Mouse (Mus musculus): ENCODE measurements around the gene Zc2hc1b.

DNA sequence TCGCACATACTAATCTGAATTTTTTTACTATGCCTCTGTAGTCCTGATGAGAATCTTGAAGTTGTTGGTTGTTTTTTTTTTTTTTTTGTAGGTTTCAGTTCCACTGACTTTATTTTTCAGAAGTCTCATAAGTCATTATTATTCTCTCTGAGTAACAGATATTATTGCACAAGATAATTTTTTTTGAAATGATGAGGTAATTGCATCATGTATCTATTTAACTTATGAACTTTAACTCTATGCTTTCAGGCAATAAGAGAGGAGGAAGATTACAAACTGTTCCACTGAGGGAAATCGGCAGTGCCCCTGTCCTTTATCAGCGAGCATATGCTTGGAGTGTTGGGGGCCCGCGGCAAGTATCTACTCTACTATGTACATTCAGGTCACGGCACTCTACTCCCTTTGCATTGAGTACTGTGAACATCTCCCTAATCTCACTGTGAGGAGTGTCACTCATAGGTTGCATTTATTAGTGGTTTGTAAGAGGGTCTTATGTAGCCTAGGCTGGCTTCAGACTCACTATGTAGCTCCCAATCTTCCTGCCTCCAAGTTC lies 24.0 kb upstream of the Zc2hc1b start:
- TF ChIP-seq EP300 (IDR thresholded peaks at IDR 0.05; ENCODE audit: low read depth) (0 out of 2 replicates have a peak, but pooled peaks have one; percentile 42), CTCF (IDR thresholded peaks at IDR 0.05; ENCODE audit: low read depth) (no peak)

Data from liver, postnatal 0 days (tissue).